Mouse (Mus musculus) limb, embryonic 10.5 days (tissue): ENCODE results near the gene Lipt2. TPM values are rescaled to one million over a fixed set of nuclear protein-coding genes. Genes with fewer than 3 reads are reported as not detected.

Source experiments
- DNase-seq: peaks from one replicate; pipeline ENCODE4 v3.0.0-alpha.2; 2017; ENCODE audit warnings: low spot score
- H3K27ac ChIP-seq: fragments of 300-500 bp; sonication (generic); 2 replicates; pipeline ENCODE4 v1.5.1; 2016; ENCODE audit warnings: mild to moderate bottlenecking
- H3K27me3 ChIP-seq: fragments of 300-500 bp; sonication (generic); 2 replicates; pipeline ENCODE4 v1.6.1; 2016; ENCODE audit warnings: low read depth, mild to moderate bottlenecking; ENCODE audit not compliant: poor library complexity, severe bottlenecking
- H3K36me3 ChIP-seq: fragments of 300-500 bp; sonication (generic); 2 replicates; pipeline ENCODE4 v1.6.1; 2016; ENCODE audit warnings: mild to moderate bottlenecking, moderate library complexity
- H3K4me1 ChIP-seq: fragments of 300-500 bp; sonication (generic); 2 replicates; pipeline ENCODE4 v1.6.1; 2016
- H3K4me3 ChIP-seq: fragments of 300-500 bp; sonication (generic); 2 replicates; pipeline ENCODE4 v1.5.1; 2016; ENCODE audit warnings: mild to moderate bottlenecking, moderate library complexity
- H3K9me3 ChIP-seq: fragments of 300-500 bp; sonication (generic); replicated peaks from 2 replicates; pipeline ENCODE4 v1.6.1; 2016; ENCODE audit warnings: mild to moderate bottlenecking
- WGBS: fragments of 180-500 bp; shearing (Covaris S2); methylation state at CpG from one replicate; pipeline ENCODE4 v1.1.7; 2016; 5-methylcytosine and 5-hydroxymethylcytosine counted together
- polyA plus RNA-seq: library from polyadenylated mRNA; unstranded; fragments of >200 nt; fragmentation: Nextera tagmentation; extraction: Ambion mirVana; gene quantifications from 2 replicates; pipeline ENCODE4 v1.2.1, GENCODE M21; 2016

The Lipt2 gene
- polyA plus RNA-seq, 1 experiment from 2014 or later = 29.2 TPM

DNA sequence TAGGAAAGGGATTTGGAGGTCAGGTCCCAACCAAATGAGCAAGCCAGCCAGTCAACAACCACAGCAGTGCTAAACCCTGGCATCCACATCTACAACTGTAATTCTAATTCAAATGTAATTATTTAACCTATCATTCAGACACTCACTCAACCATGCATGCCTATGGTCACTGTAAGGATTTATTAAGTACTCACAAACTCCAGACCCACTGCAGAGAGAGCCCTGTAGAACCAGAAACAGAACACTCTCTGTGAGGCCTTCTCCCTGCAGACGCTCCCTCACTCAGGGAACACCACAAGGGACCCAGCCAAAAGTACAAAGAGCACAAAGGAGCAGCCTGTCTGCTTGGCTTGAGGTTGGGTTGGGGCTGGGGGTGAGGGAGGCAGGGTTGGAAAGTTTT, 26.7 kb upstream of the Lipt2 start:
- DNase-seq = no peak
- Histone ChIP-seq H3K4me3 (no peak overlapping the region), H3K4me1 (0 out of 2 replicates have a peak, but pooled peaks cover 4% of the 10 kb centered on the region), H3K9me3 (no peaks in the 10 kb centered on the region), H3K27ac (no peak overlapping the region), H3K27me3 (no peaks in the 10 kb centered on the region), H3K36me3 (no peaks in the 10 kb centered on the region)
- WGBS = 80% methylated on average over 1 of the region's 1 CpGs

- peak; percentile 15 for DNase-seq
- H3K27ac ChIP-seq = no peak overlapping the region
- 0 out of 2 replicates have a peak, but pooled peaks cover 4% of the 10 kb centered on the region for H3K4me1 ChIP-seq
- H3K4me3 ChIP-seq = no peak overlapping the region
- no peaks in the 10 kb centered on the region for H3K36me3 ChIP-seq
- no peaks in the 10 kb centered on the region for H3K9me3 ChIP-seq
- 89% methylated on average over 9 of the region's 9 CpGs for WGBS
- H3K27me3 ChIP-seq = no peaks in the 10 kb centered on the region
These were observed 22.0 kb upstream of the Lipt2 start for GRCm38 (mm10) chr7:100137038-100137437.

- no peak overlapping the region for H3K27ac ChIP-seq
- H3K9me3 ChIP-seq = no peaks in the 10 kb centered on the region
- no peak overlapping the region for H3K4me3 ChIP-seq
- H3K27me3 ChIP-seq = no peaks in the 10 kb centered on the region
- WGBS = 95% methylated on average over 4 of the region's 4 CpGs
- DNase-seq = no peak
- H3K4me1 ChIP-seq = no peaks in the 10 kb centered on the region
- no peaks in the 10 kb centered on the region for H3K36me3 ChIP-seq
These were observed 21.0 kb upstream of the Lipt2 start for GRCm38 (mm10) chr7:100138075-100138474.

DNA sequence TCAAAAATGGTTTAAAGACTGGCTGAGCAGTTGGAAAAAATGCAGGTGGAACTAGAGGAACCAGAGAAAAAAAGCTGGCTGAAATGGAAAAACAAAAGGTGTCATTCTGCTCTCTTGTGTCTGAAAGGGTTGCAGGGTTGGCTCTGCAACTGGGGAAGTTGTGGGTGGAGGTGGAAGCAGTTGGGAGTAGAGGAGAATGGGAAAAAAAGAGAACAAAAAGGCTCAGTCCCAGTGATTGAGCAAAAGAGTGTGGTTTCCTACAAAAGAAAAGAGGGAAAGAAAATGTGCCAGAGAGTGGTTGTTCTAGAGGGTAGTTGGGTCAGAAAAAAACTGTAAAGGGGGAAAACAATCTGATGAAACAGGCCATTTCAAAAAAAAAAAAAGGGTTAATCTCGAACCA, 18.5 kb upstream of the Lipt2 start:
- Histone ChIP-seq H3K27me3 (no peaks in the 10 kb centered on the region), H3K9me3 (no peaks in the 10 kb centered on the region), H3K27ac (no peak overlapping the region), H3K36me3 (no peaks in the 10 kb centered on the region), H3K4me1 (no peaks in the 10 kb centered on the region), H3K4me3 (no peak overlapping the region)
- no peak for DNase-seq
- WGBS = 79% methylated on average over 1 of the region's 1 CpGs

- Histone ChIP-seq H3K9me3 (no peaks in the 10 kb centered on the region), H3K4me1 (peaks cover 4% of the 10 kb centered on the region; the same call in 1 of the 2 replicates), H3K36me3 (no peaks in the 10 kb centered on the region), H3K27me3 (no peaks in the 10 kb centered on the region), H3K27ac (no peak overlapping the region), H3K4me3 (no peak overlapping the region)
- 94% methylated on average over 4 of the region's 4 CpGs for WGBS
- no peak for DNase-seq
These were observed 10.5 kb upstream of the Lipt2 start for GRCm38 (mm10) chr7:100148586-100148985.

DNA sequence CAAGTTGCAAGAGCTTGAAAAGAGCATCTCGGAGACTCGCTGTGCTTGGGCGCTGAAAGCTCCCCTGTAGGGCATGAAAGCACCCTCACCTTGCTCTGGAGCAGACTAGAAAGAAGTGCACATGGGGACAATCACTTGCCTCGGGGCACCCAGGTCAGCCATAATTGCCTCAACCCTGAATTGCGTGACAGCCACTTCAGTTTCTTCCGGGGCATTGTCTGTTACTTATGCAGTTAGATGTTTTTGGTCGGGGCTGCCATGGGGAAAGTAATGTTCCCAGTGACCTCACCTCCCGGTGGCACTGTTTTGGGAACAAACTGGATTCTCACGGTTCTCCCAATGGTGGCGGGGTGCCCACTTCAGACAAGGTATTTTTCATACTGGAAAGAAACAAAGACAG, 9.0 kb upstream of the Lipt2 start:
- WGBS = 62% methylated on average over 10 of the region's 10 CpGs
- Histone ChIP-seq H3K4me3 (no peak overlapping the region), H3K9me3 (no peaks in the 10 kb centered on the region), H3K4me1 (peaks cover 4% of the 10 kb centered on the region; the same call in 1 of the 2 replicates), H3K36me3 (no peaks in the 10 kb centered on the region), H3K27me3 (no peaks in the 10 kb centered on the region), H3K27ac (no peak overlapping the region)
- DNase-seq = no peak

- H3K27me3 ChIP-seq = no peaks in the 10 kb centered on the region
- no peak overlapping the region for H3K4me3 ChIP-seq
- H3K27ac ChIP-seq = no peak overlapping the region
- peaks cover 4% of the 10 kb centered on the region; the same call in 1 of the 2 replicates for H3K4me1 ChIP-seq
- H3K9me3 ChIP-seq = no peaks in the 10 kb centered on the region
- 85% methylated on average over 11 of the region's 11 CpGs for WGBS
- no peaks in the 10 kb centered on the region for H3K36me3 ChIP-seq
- no peak for DNase-seq
These were observed 8.5 kb upstream of the Lipt2 start for GRCm38 (mm10) chr7:100150626-100151025.

DNA sequence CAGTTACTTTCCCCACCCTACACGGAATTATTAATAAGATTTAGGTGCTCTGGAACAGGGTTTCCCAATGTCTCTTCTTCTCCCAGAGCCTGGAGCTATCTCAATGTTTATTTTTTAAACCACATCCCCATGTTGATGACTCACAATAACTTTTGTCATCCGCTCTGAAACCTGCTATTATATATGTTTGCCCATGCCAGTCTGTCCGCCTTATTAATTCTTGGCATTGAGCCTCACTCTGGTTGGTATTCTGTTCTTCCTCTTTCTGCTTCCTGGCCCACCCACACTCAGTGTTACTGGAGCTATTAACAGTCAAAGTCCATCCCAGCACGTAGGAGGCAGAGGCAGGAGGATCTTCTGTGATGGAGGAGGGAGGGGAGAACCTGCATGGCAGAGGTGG, 1.4 kb upstream of the Lipt2 start:
- WGBS = 82% methylated on average over 4 of the region's 4 CpGs

DNA sequence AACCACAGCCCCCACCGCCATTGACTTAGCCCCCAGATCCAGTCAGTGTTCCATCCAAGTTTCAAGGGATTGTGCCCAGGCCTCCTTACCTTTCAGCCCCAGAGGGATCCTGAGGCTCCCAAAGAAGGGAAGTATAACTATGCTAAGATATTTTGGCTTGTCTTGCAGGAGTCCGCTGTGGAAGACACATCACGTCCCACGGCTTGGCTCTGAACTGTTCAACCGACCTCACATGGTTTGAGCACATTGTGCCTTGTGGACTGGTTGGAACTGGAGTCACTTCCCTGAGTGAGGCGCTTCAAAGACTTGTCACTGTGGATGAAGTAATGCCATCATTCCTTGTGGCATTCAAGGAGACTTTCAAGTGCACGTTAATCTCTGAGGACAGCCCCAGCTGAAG, 929 bp downstream of the Lipt2 start:
- peak overlapping the region; percentile 90 for H3K4me3 ChIP-seq
- no peaks in the 10 kb centered on the region for H3K36me3 ChIP-seq
- no peak for DNase-seq
- H3K4me1 ChIP-seq = peaks cover 21% of the 10 kb centered on the region
- H3K27me3 ChIP-seq = 0 out of 2 replicates have a peak, but pooled peaks cover 4% of the 10 kb centered on the region
- peak overlapping the region; percentile 98 for H3K27ac ChIP-seq
- H3K9me3 ChIP-seq = no peaks in the 10 kb centered on the region
- 75% methylated on average over 7 of the region's 7 CpGs for WGBS

More for the DNA sequence above, 1.4 kb upstream of the Lipt2 start:
- Histone ChIP-seq H3K4me3 (no peak overlapping the region), H3K27me3 (0 out of 2 replicates have a peak, but pooled peaks cover 4% of the 10 kb centered on the region), H3K36me3 (no peaks in the 10 kb centered on the region), H3K27ac (no peak overlapping the region), H3K9me3 (no peaks in the 10 kb centered on the region), H3K4me1 (peaks cover 21% of the 10 kb centered on the region)
- DNase-seq = no peak

- DNase-seq = no peak
These were observed 4.4 kb downstream of the Lipt2 start for GRCm38 (mm10) chr7:100163506-100163905.

DNA sequence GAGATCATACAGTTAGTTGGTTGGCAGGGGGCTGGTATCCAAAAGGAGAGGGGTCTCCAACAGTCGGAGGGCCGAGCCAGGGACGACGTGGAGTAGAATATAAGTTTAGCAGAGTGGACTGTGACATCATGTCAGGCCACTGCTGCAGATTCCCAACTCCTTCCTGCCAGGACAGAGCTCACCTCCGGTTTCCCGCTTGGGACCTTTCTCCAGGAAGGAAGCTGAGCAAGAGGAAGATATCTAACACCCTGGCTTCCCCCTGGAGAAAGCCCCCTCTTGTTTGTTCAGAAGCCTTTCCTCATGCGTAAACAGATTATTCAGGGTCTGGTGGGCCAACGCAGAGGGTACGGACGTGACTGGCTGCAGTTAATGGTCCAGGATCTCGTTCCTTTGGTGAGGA, 9.6 kb downstream of the Lipt2 start:
- no peak for DNase-seq
- no peaks in the 10 kb centered on the region for H3K9me3 ChIP-seq
- 80% methylated on average over 11 of the region's 11 CpGs for WGBS
- H3K36me3 ChIP-seq = no peaks in the 10 kb centered on the region
- H3K27ac ChIP-seq = no peak overlapping the region
- H3K27me3 ChIP-seq = no peaks in the 10 kb centered on the region
- H3K4me3 ChIP-seq = no peak overlapping the region
- H3K4me1 ChIP-seq = no peaks in the 10 kb centered on the region

More at GRCm38 (mm10) chr7:100163506-100163905, 4.4 kb downstream of the Lipt2 start:
- no peaks in the 10 kb centered on the region for H3K27me3 ChIP-seq
- 92% methylated on average over 4 of the region's 4 CpGs for WGBS
- peaks cover 21% of the 10 kb centered on the region for H3K4me1 ChIP-seq
- H3K9me3 ChIP-seq = no peaks in the 10 kb centered on the region
- H3K4me3 ChIP-seq = no peak overlapping the region
- no peak overlapping the region for H3K27ac ChIP-seq
- no peaks in the 10 kb centered on the region for H3K36me3 ChIP-seq

GRCm38 (mm10) chr7:100170756-100171155, 11.7 kb downstream of the Lipt2 start:
- Histone ChIP-seq H3K4me1 (no peaks in the 10 kb centered on the region), H3K27ac (no peak overlapping the region), H3K4me3 (no peak overlapping the region), H3K9me3 (no peaks in the 10 kb centered on the region), H3K27me3 (peaks cover 4% of the 10 kb centered on the region; the same call in 1 of the 2 replicates), H3K36me3 (no peaks in the 10 kb centered on the region)
- WGBS = 67% methylated on average over 4 of the region's 4 CpGs
- DNase-seq = no peak

DNA sequence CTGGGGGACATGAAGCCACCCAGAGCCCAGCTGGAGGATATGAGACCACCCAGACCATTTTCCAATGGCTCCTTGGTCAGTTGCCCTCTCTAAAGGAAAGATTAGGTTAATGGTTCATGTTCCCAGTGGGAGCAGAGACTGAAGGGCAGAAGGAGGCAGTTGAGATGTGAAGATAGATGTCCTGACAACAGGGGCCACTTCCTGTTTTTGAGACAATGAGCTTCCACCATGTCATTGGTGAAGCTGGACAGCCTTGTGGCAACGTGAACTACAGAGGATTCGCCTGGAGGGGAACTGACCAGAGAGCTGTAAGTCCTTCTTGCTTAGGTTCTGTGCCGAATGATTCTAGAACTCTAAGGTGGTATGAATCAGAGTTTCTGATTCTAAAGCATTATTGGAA, 17.2 kb downstream of the Lipt2 start, which contains the start of gene Kcne3:
Kcne3 (plus strand) TSS at position 234 of the 400 bp plus-strand sequence.
- Histone ChIP-seq H3K4me3 (no peak within 1 kb of the TSS), H3K27ac (no peak within 1 kb of the TSS), H3K27me3 (peaks cover 59% of the 10 kb centered on the region), H3K36me3 (no peaks in the 10 kb centered on the region), H3K4me1 (peaks cover 12% of the 10 kb centered on the region), H3K9me3 (no peaks in the 10 kb centered on the region)
- no peak for DNase-seq
- WGBS = 74% methylated on average over 3 of the region's 3 CpGs
